Mouse (Mus musculus) E14TG2a.4 (cell line): ENCODE results near the gene 4933425L06Rik.
A peak's percentile ranks its signal among the peaks of the same experiment; 100 is the strongest.

ENCODE experiments used
- H3K27me3 ChIP-seq: 2 replicates; pipeline ENCODE4 v1.6.1; 2014; ENCODE audit warnings: low read length, control low read depth; ENCODE audit not compliant: insufficient read depth
- H3K36me3 ChIP-seq: 2 replicates; pipeline ENCODE4 v1.6.1; 2014; ENCODE audit warnings: low read length, control low read depth; ENCODE audit not compliant: insufficient read depth
- H3K4me1 ChIP-seq: replicated peaks from 2 replicates; pipeline ENCODE4 v1.6.1; 2014; ENCODE audit warnings: low read depth, low read length, control low read depth
- H3K4me3 ChIP-seq: replicated peaks from 2 replicates; pipeline ENCODE4 v1.5.1; 2014; ENCODE audit warnings: mild to moderate bottlenecking, low read length
- H3K9me3 ChIP-seq: 2 replicates; pipeline ENCODE4 v1.6.1; 2014; ENCODE audit warnings: low read length, control low read depth
- CTCF ChIP-seq: conservative IDR thresholded peaks from 2 replicates; pipeline ENCODE4 v1.5.1; 2014; ENCODE audit warnings: low read length
- NANOG ChIP-seq: IDR thresholded peaks from 2 replicates; pipeline ENCODE4 v1.6.1; 2014; ENCODE audit warnings: borderline replicate concordance, low read length, mixed read lengths
- POU5F1 ChIP-seq: IDR thresholded peaks from 2 replicates; pipeline ENCODE4 v1.6.1; 2014; ENCODE audit warnings: low read length, borderline replicate concordance

4933425L06Rik gene

GRCm38 (mm10) chr13:105054941-105055309 is 27.0 kb upstream of the 4933425L06Rik start:
- Histone ChIP-seq H3K4me3 (peak overlapping the region; percentile 82), H3K36me3 (no peaks in the 10 kb centered on the region), H3K27me3 (peaks cover 76% of the 10 kb centered on the region), H3K9me3 (no peaks in the 10 kb centered on the region), H3K4me1 (peaks cover 16% of the 10 kb centered on the region)
- no peak for TF ChIP-seq CTCF
- TF ChIP-seq POU5F1, result no peak
- no peak for TF ChIP-seq NANOG

GRCm38 (mm10) chr13:105055374-105055773 is 26.5 kb upstream of the 4933425L06Rik start:
- H3K27me3 ChIP-seq, result peaks cover 76% of the 10 kb centered on the region
- TF ChIP-seq POU5F1 (no peak), CTCF (no peak), NANOG (no peak)
- H3K36me3 ChIP-seq, result no peaks in the 10 kb centered on the region
- peaks cover 16% of the 10 kb centered on the region for H3K4me1 ChIP-seq
- H3K4me3 ChIP-seq, result peak overlapping the region; percentile 82; the same call in 1 of the 2 replicates
- H3K9me3 ChIP-seq, result no peaks in the 10 kb centered on the region

- no peaks in the 10 kb centered on the region for H3K27me3 ChIP-seq
- no peak for TF ChIP-seq CTCF
- TF ChIP-seq POU5F1, result no peak
- TF ChIP-seq NANOG, result no peak
- peaks cover 3% of the 10 kb centered on the region for H3K4me1 ChIP-seq
- no peaks in the 10 kb centered on the region for H3K36me3 ChIP-seq
- no peak overlapping the region for H3K4me3 ChIP-seq
- H3K9me3 ChIP-seq, result no peaks in the 10 kb centered on the region
Measured at GRCm38 (mm10) chr13:105066119-105066518, 15.8 kb upstream of the 4933425L06Rik start.

GRCm38 (mm10) chr13:105066890-105067845 is 14.8 kb upstream of the 4933425L06Rik start:
- H3K36me3 ChIP-seq, result no peaks in the 10 kb centered on the region
- no peak overlapping the region for H3K4me3 ChIP-seq
- H3K9me3 ChIP-seq, result no peaks in the 10 kb centered on the region
- peaks cover 3% of the 10 kb centered on the region for H3K4me1 ChIP-seq
- H3K27me3 ChIP-seq, result no peaks in the 10 kb centered on the region
- TF ChIP-seq NANOG, result no peak
- TF ChIP-seq CTCF, result peak; percentile 21; the same call in 1 of the 2 replicates

GRCm38 (mm10) chr13:105089276-105089675 is 7.4 kb downstream of the 4933425L06Rik start:
- H3K4me3 ChIP-seq, result no peak overlapping the region
- no peaks in the 10 kb centered on the region for H3K4me1 ChIP-seq
- TF ChIP-seq NANOG, result no peak
- TF ChIP-seq CTCF, result no peak
- no peak for TF ChIP-seq POU5F1
- H3K9me3 ChIP-seq, result no peaks in the 10 kb centered on the region
- no peaks in the 10 kb centered on the region for H3K36me3 ChIP-seq
- H3K27me3 ChIP-seq, result no peaks in the 10 kb centered on the region

- Histone ChIP-seq H3K4me1 (no peaks in the 10 kb centered on the region), H3K27me3 (no peaks in the 10 kb centered on the region), H3K36me3 (no peaks in the 10 kb centered on the region), H3K4me3 (no peak overlapping the region), H3K9me3 (no peaks in the 10 kb centered on the region)
- TF ChIP-seq NANOG (no peak), POU5F1 (no peak), CTCF (no peak)
Measured at GRCm38 (mm10) chr13:105096316-105096715, 14.4 kb downstream of the 4933425L06Rik start.

- no peaks in the 10 kb centered on the region for H3K9me3 ChIP-seq
- TF ChIP-seq POU5F1 (no peak), CTCF (no peak), NANOG (no peak)
- no peaks in the 10 kb centered on the region for H3K36me3 ChIP-seq
Measured at GRCm38 (mm10) chr13:105100705-105101104, 18.8 kb downstream of the 4933425L06Rik start.

GRCm38 (mm10) chr13:105104385-105104784 is 22.5 kb downstream of the 4933425L06Rik start:
- TF ChIP-seq POU5F1, result no peak
- TF ChIP-seq NANOG, result no peak
- no peak for TF ChIP-seq CTCF
- Histone ChIP-seq H3K4me1 (no peaks in the 10 kb centered on the region), H3K27me3 (no peaks in the 10 kb centered on the region), H3K36me3 (no peaks in the 10 kb centered on the region), H3K9me3 (no peaks in the 10 kb centered on the region), H3K4me3 (no peak overlapping the region)

More at GRCm38 (mm10) chr13:105100705-105101104, 18.8 kb downstream of the 4933425L06Rik start:
- Histone ChIP-seq H3K4me3 (no peak overlapping the region), H3K27me3 (no peaks in the 10 kb centered on the region), H3K4me1 (no peaks in the 10 kb centered on the region)
